Mouse (Mus musculus) left cerebral cortex, adult 18-20 months (tissue): ENCODE data around the gene Ptpn9. TPM values are rescaled to one million over a fixed set of nuclear protein-coding genes. Genes with fewer than 3 reads are reported as not detected.

Experiments used
- total RNA-seq, 2 experiments: library from RNA; stranded (reverse); gene quantifications; 2 replicates each; pipeline ENCODE4 v1.2.3; 2021

Ptpn9 gene
- total RNA-seq, 2 experiments from 2014 or later, result 33.8 to 34.5 TPM

Other genes starting within 250 kb of the Ptpn9 start
- gene Lingo1, start 198.5 kb upstream of the Ptpn9 start, total RNA-seq, result 100 to 1,000 TPM; 440 to 456 TPM
- gene Odf3l1, start 130.2 kb upstream of the Ptpn9 start, total RNA-seq, result not detected
- gene Cspg4, start 129.9 kb upstream of the Ptpn9 start, total RNA-seq, result 10 to 100 TPM; 11.1 to 12.9 TPM
- 1 to 10 TPM; 6.8 to 7.4 TPM for gene Snx33, start 66.6 kb upstream of the Ptpn9 start, total RNA-seq
- gene Imp3, start 57.4 kb upstream of the Ptpn9 start, total RNA-seq, result 10 to 100 TPM; 47.6 to 52.3 TPM
- gene Snupn, start 44.0 kb upstream of the Ptpn9 start, total RNA-seq, result 10 to 100 TPM; 16.1 to 16.7 TPM
- gene Sin3a, start 77.1 kb downstream of the Ptpn9 start, total RNA-seq, result 10 to 100 TPM; 32.3 to 34.7 TPM
- gene Man2c1, start 135.8 kb downstream of the Ptpn9 start, total RNA-seq, result 100 to 1,000 TPM; 127 to 138 TPM
- gene Neil1, start 153.4 kb downstream of the Ptpn9 start, total RNA-seq, result 1 to 10 TPM; 8.5 TPM
- gene Commd4, start 163.4 kb downstream of the Ptpn9 start, total RNA-seq, result 10 to 100 TPM; 80.9 to 92.2 TPM
- gene Trcg1, start 241.6 kb downstream of the Ptpn9 start, total RNA-seq, result not detected